Mouse (Mus musculus): ENCODE results near the gene Tmem238.

- TF ChIP-seq POLR2A (IDR thresholded peaks at IDR 0.05; ENCODE audit: low read depth, low read length): no peak
- TF ChIP-seq CTCF (conservative IDR thresholded peaks at IDR 0.05 in 1 of 2, IDR thresholded peaks at IDR 0.05 in 1 of 2; ENCODE audit: low read depth in 2 of 2, low read length in 2 of 2): no peak
- TF ChIP-seq SIN3A (IDR thresholded peaks at IDR 0.05; ENCODE audit: low read length): no peak
These were observed 7.3 kb downstream of the Tmem238 start for GRCm38 (mm10) chr7:4782130-4782529.

Measured in CH12.LX (cell line).